Mouse (Mus musculus) neural tube, embryonic 10.5 days (tissue): Measurements from ENCODE around the gene Trim58.

Source experiments
- DNase-seq: peaks from one replicate; pipeline ENCODE4 v3.0.0-alpha.2; 2017; ENCODE audit warnings: low spot score; ENCODE audit errors: extremely low spot score

Trim58 gene

DNA sequence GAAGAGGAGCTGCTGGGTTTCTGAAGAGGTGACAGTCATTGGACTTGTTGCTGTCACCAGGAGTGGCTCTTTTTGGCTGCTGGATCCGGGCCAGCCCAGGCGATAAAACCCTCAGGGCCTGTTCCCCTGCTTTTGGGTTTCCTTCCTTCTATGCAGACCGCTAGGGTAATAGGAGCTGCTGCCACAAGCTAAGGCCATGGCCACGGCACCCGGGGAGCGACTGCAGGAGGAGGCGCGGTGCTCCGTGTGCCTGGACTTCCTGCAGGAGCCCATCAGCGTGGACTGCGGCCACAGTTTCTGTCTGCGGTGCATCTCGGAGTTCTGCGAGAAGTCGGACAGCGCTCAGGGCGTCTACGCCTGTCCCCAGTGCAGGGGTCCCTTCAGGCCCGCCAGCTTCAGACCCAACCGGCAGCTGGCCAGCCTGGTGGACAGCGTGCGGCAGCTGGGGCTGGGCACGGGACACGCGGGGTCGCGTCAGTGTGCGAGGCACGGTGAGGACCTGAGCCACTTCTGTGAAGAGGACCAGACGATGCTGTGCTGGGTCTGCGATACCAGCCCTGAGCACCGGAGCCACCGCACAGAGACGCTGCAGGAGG, at the start of gene Trim58:
Gene Trim58 (plus strand): TSS at position 194 of the 596 bp plus-strand sequence.
- DNase-seq: peak; percentile 61

DNA sequence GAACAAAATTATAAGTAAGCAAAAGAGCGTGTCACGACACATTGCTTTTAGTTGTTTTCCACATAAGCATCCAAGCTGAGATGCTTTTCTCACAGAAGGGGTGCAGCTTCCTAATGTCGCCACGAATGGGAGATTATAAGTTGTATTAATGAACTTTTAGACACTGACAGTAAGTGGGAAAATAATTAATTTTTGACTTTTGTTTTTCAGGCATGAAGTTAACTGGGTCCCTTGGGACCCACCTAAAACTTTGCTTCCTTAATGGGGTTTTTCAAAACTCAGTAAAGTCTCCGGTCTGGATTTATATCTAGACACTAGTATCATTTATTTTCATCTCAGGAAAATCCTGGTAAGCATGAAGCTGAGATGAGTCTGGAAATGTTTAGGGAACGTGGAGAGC, 45.5 kb upstream of the Trim58 start, which contains the start of gene Olfr324:
Gene Olfr324 (plus strand): TSS at position 301 of the 400 bp plus-strand sequence.
- DNase-seq: no peak

- DNase-seq: no peak
Observed at GRCm38 (mm10) chr11:58597837-58598236, 42.4 kb upstream of the Trim58 start.

GRCm38 (mm10) chr11:58602062-58602461, 38.2 kb upstream of the Trim58 start:
- no peak for DNase-seq

- no peak for DNase-seq
Observed at GRCm38 (mm10) chr11:58602800-58603560, 37.3 kb upstream of the Trim58 start.

- DNase-seq: no peak
Observed at GRCm38 (mm10) chr11:58604688-58605087, 35.6 kb upstream of the Trim58 start.

- DNase-seq: no peak
Observed at GRCm38 (mm10) chr11:58605228-58605627, 35.0 kb upstream of the Trim58 start.

GRCm38 (mm10) chr11:58606177-58606919, 33.9 kb upstream of the Trim58 start:
- DNase-seq: no peak

GRCm38 (mm10) chr11:58607030-58607429, 33.2 kb upstream of the Trim58 start:
- no peak for DNase-seq

- no peak for DNase-seq
Observed at GRCm38 (mm10) chr11:58613359-58613758, 26.9 kb upstream of the Trim58 start.

DNA sequence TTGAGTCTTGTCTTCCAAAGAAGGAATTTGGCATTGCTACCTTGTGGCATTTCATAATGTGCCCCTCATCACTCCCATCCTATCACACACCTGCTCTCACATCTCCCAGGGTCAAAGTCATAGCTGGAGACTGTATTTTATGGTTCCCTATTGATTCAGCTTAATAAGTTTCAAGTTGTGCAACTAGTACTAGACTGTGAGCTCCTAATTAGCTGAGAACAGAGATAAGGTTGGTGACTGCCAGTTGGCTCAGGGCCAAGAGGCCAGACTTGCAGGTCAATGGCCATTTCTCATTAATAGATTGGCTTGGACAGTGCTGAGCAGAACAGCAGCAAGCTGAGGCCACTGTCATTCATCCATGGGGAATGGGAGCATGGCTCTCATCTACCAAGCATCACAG, 25.7 kb upstream of the Trim58 start:
- DNase-seq: no peak

DNA sequence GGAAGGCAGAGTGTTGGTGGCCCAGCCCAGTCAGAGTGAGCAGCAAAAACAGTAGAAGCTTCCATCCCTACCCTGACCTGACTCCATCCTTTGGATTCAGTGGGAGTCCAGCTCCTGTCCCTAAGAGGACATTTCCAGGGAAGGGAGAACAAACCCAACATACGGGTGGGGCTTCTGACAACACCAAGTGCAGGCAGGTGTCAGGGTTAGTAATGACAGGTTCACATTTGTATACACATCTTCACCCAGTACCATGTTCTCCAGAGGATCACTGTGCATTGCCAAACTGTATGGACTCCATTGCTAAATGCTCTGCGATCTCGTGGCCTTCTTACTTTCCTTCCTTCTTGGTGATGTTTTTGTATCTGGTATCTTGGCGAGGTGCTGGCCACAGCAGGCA, 24.3 kb upstream of the Trim58 start, which contains the start of gene 2210407C18Rik:
Gene 2210407C18Rik (minus strand): TSS at position 101 of the 400 bp plus-strand sequence.
- DNase-seq: no peak

- no peak for DNase-seq
Observed at GRCm38 (mm10) chr11:58618369-58618768, 21.9 kb upstream of the Trim58 start.

GRCm38 (mm10) chr11:58618793-58619192, 21.5 kb upstream of the Trim58 start:
- DNase-seq: no peak

DNA sequence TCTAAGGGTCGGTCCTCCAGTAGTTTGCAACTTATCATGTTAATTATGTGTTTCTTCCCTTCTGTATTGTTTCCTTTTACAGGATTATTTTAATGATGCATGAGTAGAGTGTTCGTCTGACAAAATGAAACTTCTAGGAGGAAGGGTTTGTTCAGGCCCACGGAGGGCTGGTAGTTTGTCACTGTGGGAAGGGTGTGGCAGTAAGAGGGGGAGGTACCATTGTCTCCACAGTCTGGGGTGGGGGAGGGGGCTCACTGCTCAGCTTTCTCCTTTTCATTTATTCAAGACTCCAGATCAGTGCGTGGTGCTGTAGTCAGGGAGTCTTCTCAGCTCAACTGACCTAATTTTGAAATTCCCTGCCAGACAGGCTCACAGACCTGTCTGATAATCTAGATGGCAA, 14.1 kb upstream of the Trim58 start:
- no peak for DNase-seq

DNA sequence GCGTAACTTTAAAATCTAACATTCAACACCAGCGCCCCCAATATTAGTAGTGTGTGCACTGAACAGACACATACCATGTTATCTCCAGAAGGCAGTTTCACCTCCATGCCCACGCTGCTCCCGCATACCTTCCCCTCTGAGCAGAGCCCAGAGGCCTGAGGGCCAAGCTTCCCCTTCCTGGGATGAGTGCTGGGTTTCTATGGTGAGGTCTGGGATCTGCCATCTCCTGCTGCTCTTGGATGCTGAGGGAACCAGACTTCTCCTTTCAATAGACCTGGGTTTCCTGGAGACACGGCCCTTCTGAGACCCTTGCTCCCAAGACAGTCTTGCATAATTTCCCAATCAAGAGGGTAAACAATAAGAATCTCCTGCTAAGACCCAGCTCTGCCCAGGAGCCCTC, 9.9 kb upstream of the Trim58 start, which contains the start of gene Olfr323:
Gene Olfr323 (minus strand): TSS at position 101 of the 400 bp plus-strand sequence.
- DNase-seq: no peak

DNA sequence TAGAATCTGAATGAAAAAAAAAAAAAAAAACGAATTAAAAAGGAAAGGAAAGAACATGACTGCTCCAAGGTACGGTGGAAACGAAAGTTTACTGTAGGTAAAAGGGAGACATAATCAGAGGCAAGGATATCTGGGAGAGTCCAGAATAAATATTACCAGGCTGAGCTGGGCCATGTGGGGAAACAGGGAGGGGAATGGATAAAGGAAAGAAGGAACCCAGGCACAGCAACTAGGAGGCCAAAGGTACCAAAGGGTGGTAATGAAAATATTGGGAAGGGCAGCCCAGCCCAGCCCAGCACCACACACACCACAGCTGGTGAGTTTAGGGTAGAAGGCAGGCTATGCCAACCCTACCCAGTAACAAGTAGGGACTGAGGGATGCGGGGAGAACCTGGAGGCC, 5.4 kb upstream of the Trim58 start:
- no peak for DNase-seq

DNA sequence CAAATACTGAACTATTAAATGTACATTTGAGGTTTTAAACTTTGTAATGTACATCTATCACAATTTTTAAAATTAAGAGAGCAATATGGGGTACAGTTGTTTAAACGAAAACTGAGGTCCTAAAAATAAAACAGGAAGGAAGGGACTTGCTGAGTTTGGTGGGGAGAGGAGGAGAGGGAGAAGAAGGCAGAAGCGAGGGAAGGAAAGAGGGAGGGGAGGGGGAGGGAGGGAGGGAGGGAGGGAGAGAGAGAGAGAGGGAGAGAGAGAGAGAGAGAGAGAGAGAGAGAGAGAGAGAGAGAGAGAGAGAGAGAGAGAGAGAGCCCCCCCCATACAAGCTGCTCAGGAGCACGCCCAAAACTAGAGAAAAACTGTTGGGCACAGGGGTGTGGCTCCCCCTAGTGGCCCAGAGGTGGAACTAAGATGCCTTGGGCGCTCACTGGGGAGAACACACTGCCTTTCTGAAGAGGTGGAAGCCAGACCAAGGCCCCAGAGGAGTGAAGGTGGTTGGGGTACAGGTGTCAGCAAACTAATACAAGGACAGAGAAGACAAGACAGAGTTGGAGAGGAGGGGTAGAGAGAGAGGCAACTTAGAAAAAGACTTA, 3.8 kb upstream of the Trim58 start:
- DNase-seq: peak; percentile 54

GRCm38 (mm10) chr11:58638176-58638701, 2.0 kb upstream of the Trim58 start:
- no peak for DNase-seq

DNA sequence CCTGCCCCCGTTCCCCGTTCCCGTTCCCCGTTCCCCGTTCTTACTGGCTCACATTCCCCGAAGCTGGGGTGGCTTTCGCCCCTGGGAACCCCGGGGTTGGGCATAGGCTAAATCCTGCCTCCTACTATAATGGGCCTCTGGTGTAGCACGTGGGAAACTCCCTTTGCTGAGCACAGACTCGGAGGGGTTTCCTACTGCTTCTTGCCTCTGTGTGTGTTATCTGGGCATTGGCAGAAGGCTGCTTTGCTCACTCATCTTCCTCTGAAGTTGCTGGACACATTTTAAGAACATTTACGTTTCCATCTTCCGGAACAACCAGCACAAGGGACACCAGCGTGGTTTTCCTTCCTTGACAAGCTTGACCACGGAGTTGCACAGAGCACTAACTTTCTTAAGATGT, 792 bp downstream of the Trim58 start:
- DNase-seq: no peak

GRCm38 (mm10) chr11:58641638-58642358, 1.5 kb downstream of the Trim58 start:
- no peak for DNase-seq
